In genomic region chr8:41430791-41431190, GRCm38 (mm10) we compare ENCODE assay signal across 32 mouse cellular contexts. TPM values are rescaled to one million over a fixed set of nuclear protein-coding genes. Genes with fewer than 3 reads are reported as not detected.
DNase-seq lines count a peak whose midpoint lies in the region; ATAC-seq and TF ChIP-seq lines count a peak whose summit lies in the region.
"Had no signal": no experiment of that assay in that cellular context is flagged by ENCODE, and none has a peak within 500 bp of the region (broad histone marks: within the 10 kb centered on the region; RNA-seq: fewer than 3 reads in every experiment).

No protein-coding gene starts in this region.

- TF ChIP-seq CTCF in stomach, postnatal 0 days (IDR thresholded peaks at IDR 0.05; ENCODE audit: low read depth): no peak

- H3K9ac ChIP-seq in embryonic facial prominence, embryonic 14.5 days (ENCODE audit: low read depth, low read length): no peak overlapping the region
- H3K9ac ChIP-seq in stomach, postnatal 0 days (ENCODE audit: low read length): no peak overlapping the region
- H3K9ac ChIP-seq in midbrain, embryonic 13.5 days (replicated peaks): no peak overlapping the region
- H3K9ac ChIP-seq: embryonic facial prominence, embryonic 12.5 days; forebrain, embryonic 13.5 days; forebrain, postnatal 0 days; heart, embryonic 12.5 days; heart, embryonic 15.5 days; hindbrain, embryonic 13.5 days; intestine, embryonic 15.5 days had no signal

- ATAC-seq in embryonic facial prominence, embryonic 14.5 days (ENCODE audit: low read depth): no peak
- no peak for ATAC-seq in stomach, postnatal 0 days (ENCODE audit: low FRiP score, low TSS enrichment)
- no peak for ATAC-seq in midbrain, embryonic 13.5 days
- ATAC-seq: activated CD4-positive, CD25-positive, alpha-beta regulatory T cell, adult 4 months; forebrain, embryonic 13.5 days; forebrain, postnatal 0 days; hindbrain, embryonic 16.5 days; intestine, embryonic 15.5 days had no signal

- H3K9me3 ChIP-seq in embryonic facial prominence, embryonic 14.5 days (ENCODE audit: control insufficient read depth, low read length): no peaks in the 10 kb centered on the region
- no peaks in the 10 kb centered on the region for H3K9me3 ChIP-seq in embryonic facial prominence, embryonic 10.5 days
- H3K9me3 ChIP-seq in stomach, postnatal 0 days (ENCODE audit: control insufficient read depth, low read length): no peaks in the 10 kb centered on the region
- H3K9me3 ChIP-seq in midbrain, embryonic 13.5 days: no peaks in the 10 kb centered on the region
- H3K9me3 ChIP-seq: embryonic facial prominence, embryonic 12.5 days; forebrain, embryonic 10.5 days; forebrain, embryonic 13.5 days; G1E; heart, embryonic 15.5 days; hindbrain, embryonic 10.5 days; hindbrain, embryonic 13.5 days; intestine, embryonic 15.5 days had no signal

- peak; percentile 26 for TF ChIP-seq EP300 in stomach, postnatal 0 days (optimal IDR thresholded peaks at IDR 0.05)

- H3K36me3 ChIP-seq in embryonic facial prominence, embryonic 14.5 days (ENCODE audit: control insufficient read depth, insufficient read depth, low read length): no peaks in the 10 kb centered on the region
- H3K36me3 ChIP-seq in embryonic facial prominence, embryonic 10.5 days (replicated peaks): no peaks in the 10 kb centered on the region
- H3K36me3 ChIP-seq in stomach, postnatal 0 days (ENCODE audit: control insufficient read depth, insufficient read depth, low read length): no peaks in the 10 kb centered on the region
- no peaks in the 10 kb centered on the region for H3K36me3 ChIP-seq in midbrain, embryonic 13.5 days
- H3K36me3 ChIP-seq: embryonic facial prominence, embryonic 12.5 days; forebrain, embryonic 10.5 days; G1E; heart, embryonic 12.5 days; heart, embryonic 15.5 days; hindbrain, embryonic 10.5 days; hindbrain, embryonic 13.5 days; intestine, embryonic 15.5 days had no signal

- H3K4me1 ChIP-seq in embryonic facial prominence, embryonic 14.5 days (ENCODE audit: control insufficient read depth, insufficient read depth, low read length): no peaks in the 10 kb centered on the region
- H3K4me1 ChIP-seq in embryonic facial prominence, embryonic 10.5 days: no peaks in the 10 kb centered on the region
- no peaks in the 10 kb centered on the region for H3K4me1 ChIP-seq in stomach, postnatal 0 days (replicated peaks; ENCODE audit: control insufficient read depth, insufficient read depth)
- H3K4me1 ChIP-seq in midbrain, embryonic 13.5 days (replicated peaks): no peaks in the 10 kb centered on the region
- H3K4me1 ChIP-seq: embryonic facial prominence, embryonic 12.5 days; forebrain, embryonic 10.5 days; forebrain, embryonic 13.5 days; heart, embryonic 12.5 days; heart, embryonic 15.5 days; hindbrain, embryonic 10.5 days; hindbrain, embryonic 13.5 days; intestine, embryonic 15.5 days had no signal

- H3K27me3 ChIP-seq in embryonic facial prominence, embryonic 14.5 days (replicated peaks; ENCODE audit: control insufficient read depth, insufficient read depth, low read length): no peaks in the 10 kb centered on the region
- no peaks in the 10 kb centered on the region for H3K27me3 ChIP-seq in embryonic facial prominence, embryonic 10.5 days (replicated peaks; ENCODE audit: low read depth, poor library complexity, severe bottlenecking)
- H3K27me3 ChIP-seq in stomach, postnatal 0 days (ENCODE audit: control insufficient read depth, insufficient read depth, low read length): no peaks in the 10 kb centered on the region
- H3K27me3 ChIP-seq in midbrain, embryonic 13.5 days: no peaks in the 10 kb centered on the region
- H3K27me3 ChIP-seq: CH12.LX; embryonic facial prominence, embryonic 12.5 days; forebrain, embryonic 13.5 days; heart, embryonic 12.5 days; heart, embryonic 15.5 days; hindbrain, embryonic 13.5 days; intestine, embryonic 15.5 days had no signal

- no peak overlapping the region for H3K4me3 ChIP-seq in embryonic facial prominence, embryonic 14.5 days (ENCODE audit: low read depth, low read length)
- H3K4me3 ChIP-seq in embryonic facial prominence, embryonic 10.5 days: no peak overlapping the region
- no peak overlapping the region for H3K4me3 ChIP-seq in stomach, postnatal 0 days (ENCODE audit: low read depth, low read length)
- no peak overlapping the region for H3K4me3 ChIP-seq in midbrain, embryonic 13.5 days (replicated peaks)
- H3K4me3 ChIP-seq: embryonic facial prominence, embryonic 12.5 days; erythroblast, embryonic 14.5 days; forebrain, embryonic 10.5 days; forebrain, embryonic 13.5 days; gastrocnemius, adult 2 months; heart, embryonic 12.5 days; heart, embryonic 15.5 days; hindbrain, embryonic 10.5 days; hindbrain, embryonic 13.5 days; intestine, embryonic 15.5 days had no signal

- WGBS in embryonic facial prominence, embryonic 14.5 days: 76% methylated on average over 4 of the region's 4 CpGs
- WGBS in embryonic facial prominence, embryonic 10.5 days: 86% methylated on average over 4 of the region's 4 CpGs
- 52% methylated on average over 4 of the region's 4 CpGs for whole genome bisulfite sequencing in stomach, postnatal 0 days
- 80% methylated on average over 4 of the region's 4 CpGs for WGBS in midbrain, embryonic 13.5 days

- no peak overlapping the region for H3K4me2 ChIP-seq in embryonic facial prominence, embryonic 14.5 days (ENCODE audit: low read depth, low read length)
- no peak overlapping the region for H3K4me2 ChIP-seq in stomach, postnatal 0 days (replicated peaks; ENCODE audit: low read depth)
- H3K4me2 ChIP-seq in midbrain, embryonic 13.5 days (replicated peaks): no peak overlapping the region
- H3K4me2 ChIP-seq: embryonic facial prominence, embryonic 12.5 days; forebrain, embryonic 13.5 days; heart, embryonic 12.5 days; heart, embryonic 15.5 days; hindbrain, embryonic 13.5 days; intestine, embryonic 15.5 days had no signal

- H3K27ac ChIP-seq in embryonic facial prominence, embryonic 14.5 days (replicated peaks; ENCODE audit: low read depth, low read length): no peak overlapping the region
- no peak overlapping the region for H3K27ac ChIP-seq in embryonic facial prominence, embryonic 10.5 days (replicated peaks)
- no peak overlapping the region for H3K27ac ChIP-seq in stomach, postnatal 0 days (replicated peaks)
- no peak overlapping the region for H3K27ac ChIP-seq in midbrain, embryonic 13.5 days
- H3K27ac ChIP-seq: embryonic facial prominence, embryonic 12.5 days; forebrain, embryonic 10.5 days; forebrain, embryonic 13.5 days; gastrocnemius, adult 2 months; heart, embryonic 15.5 days; hindbrain, embryonic 10.5 days; hindbrain, embryonic 13.5 days; intestine, embryonic 15.5 days had no signal

- peak; percentile 17 for DNase-seq in embryonic facial prominence, embryonic 14.5 days (ENCODE audit: low spot score)
- no peak for DNase-seq in embryonic facial prominence, embryonic 10.5 days (ENCODE audit: low spot score)
- peak; percentile 29 for DNase-seq in urinary bladder, postnatal 14 days (ENCODE audit: low spot score)
- DNase-seq in urinary bladder, adult 2 months (ENCODE audit: low spot score): no peak
- peak; percentile 44 for DNase-seq in NIH3T3 (ENCODE audit: low read depth)
- DNase-seq in stomach, postnatal 0 days (ENCODE audit: low spot score): no peak
- no peak for DNase-seq in ovary, adult 18-20 months (ENCODE audit: low spot score)
- DNase-seq: adrenal gland, adult 8-10 months; adrenal gland, postnatal 25 days; B cell, adult 2 months; cerebellum, adult 11-12 months; cerebellum, adult 8-10 months; cerebellum, postnatal 14 days; forebrain, postnatal 0 days; gastrocnemius, adult 2 months; gastrocnemius, postnatal 25 days; heart, postnatal 10 days; heart, postnatal 36 days had no signal

RNA-seq across cellular contexts. Expression of gene Frg1, which starts 13.9 kb away (rescaled TPM):
- 73.6 and 74.8 TPM in 2 replicates for polyA plus RNA-seq in embryonic facial prominence, embryonic 14.5 days (2014; fragmentation: Nextera tagmentation; extraction: Ambion mirVana)
- 109 and 114 TPM in 2 replicates for polyA plus RNA-seq in embryonic facial prominence, embryonic 10.5 days (2016; fragmentation: Nextera tagmentation; extraction: Ambion mirVana)
- 37.8 and 38.8 TPM in 2 replicates for polyA plus RNA-seq in urinary bladder, adult 2 months (2012; rRNA removed)
- 84.7 TPM in 2 replicates for polyA plus RNA-seq in stomach, postnatal 0 days (2015; fragmentation: Nextera tagmentation; extraction: Ambion mirVana)
- 98.4 and 100.0 TPM in 2 replicates for polyA plus RNA-seq in midbrain, embryonic 13.5 days (2015; fragmentation: Nextera tagmentation; extraction: Ambion mirVana)

Comparison
In these comparisons a context has a peak if more than half of its experiments do, and no peak if none do; other contexts are left out.
1. DNase-seq: peak in embryonic facial prominence, embryonic 14.5 days (single experiment), urinary bladder, postnatal 14 days (single experiment) and NIH3T3 (single experiment); none in embryonic facial prominence, embryonic 10.5 days (single experiment), urinary bladder, adult 2 months (single experiment), stomach, postnatal 0 days (single experiment) and ovary, adult 18-20 months (single experiment).